Mouse (Mus musculus): ENCODE data around the gene Impdh2. TPM values are rescaled to one million over a fixed set of nuclear protein-coding genes. Genes with fewer than 3 reads are reported as not detected.

Gene Impdh2
- total RNA-seq, 2 experiments from 2014 or later = 78.6 to 92.9 TPM

GRCm38 (mm10) chr9:108569381-108570206 lies 9.5 kb downstream of the Impdh2 start, which contains the start of gene Dalrd3:
Dalrd3 (plus strand) TSS chr9:108569886.
- DNase-seq (ENCODE audit: low spot score in 2 of 2) = peak; percentile 80 to 90

- DNase-seq (ENCODE audit: low spot score in 2 of 2) = peak; percentile 51 to 79
Measured at GRCm38 (mm10) chr9:108570207-108570896, 10.3 kb downstream of the Impdh2 start.

GRCm38 (mm10) chr9:108571401-108571973 lies 11.4 kb downstream of the Impdh2 start:
- DNase-seq (ENCODE audit: low spot score in 2 of 2) = no peak

- peak in 1 of 2 experiments; percentile 6 for DNase-seq (ENCODE audit: low spot score in 2 of 2)
Measured at GRCm38 (mm10) chr9:108572321-108572720, 12.2 kb downstream of the Impdh2 start.

GRCm38 (mm10) chr9:108573774-108574690 lies 13.9 kb downstream of the Impdh2 start:
- peak in 1 of 2 experiments; percentile 63 for DNase-seq (ENCODE audit: low spot score in 2 of 2)

- DNase-seq (ENCODE audit: low spot score in 2 of 2) = no peak
Measured at GRCm38 (mm10) chr9:108574921-108575320, 14.8 kb downstream of the Impdh2 start.

GRCm38 (mm10) chr9:108575321-108576297 lies 15.5 kb downstream of the Impdh2 start:
- no peak for DNase-seq (ENCODE audit: low spot score in 2 of 2)

GRCm38 (mm10) chr9:108577025-108577424 lies 16.9 kb downstream of the Impdh2 start:
- DNase-seq (ENCODE audit: low spot score in 2 of 2) = no peak

GRCm38 (mm10) chr9:108577934-108578544 lies 18.0 kb downstream of the Impdh2 start:
- DNase-seq (ENCODE audit: low spot score in 2 of 2) = peak; percentile 46 to 75

GRCm38 (mm10) chr9:108578545-108579343 lies 18.7 kb downstream of the Impdh2 start, which contains the start of gene Wdr6:
Wdr6 (minus strand) TSS chr9:108578739.
- DNase-seq (ENCODE audit: low spot score in 2 of 2) = peak; percentile 84 to 90

- DNase-seq (ENCODE audit: low spot score in 2 of 2) = no peak
Measured at GRCm38 (mm10) chr9:108579344-108579690, 19.2 kb downstream of the Impdh2 start.

- peak in 1 of 2 experiments; percentile 61 for DNase-seq (ENCODE audit: low spot score in 2 of 2)
Measured at GRCm38 (mm10) chr9:108587571-108588180, 27.6 kb downstream of the Impdh2 start.

GRCm38 (mm10) chr9:108589229-108589628 lies 29.1 kb downstream of the Impdh2 start:
- DNase-seq (ENCODE audit: low spot score in 2 of 2) = no peak

- DNase-seq (ENCODE audit: low spot score in 2 of 2) = no peak
Measured at GRCm38 (mm10) chr9:108591462-108591861, 31.4 kb downstream of the Impdh2 start.

- DNase-seq (ENCODE audit: low spot score in 2 of 2) = no peak
Measured at GRCm38 (mm10) chr9:108594354-108594753, 34.3 kb downstream of the Impdh2 start.

GRCm38 (mm10) chr9:108596998-108597764 lies 37.1 kb downstream of the Impdh2 start, which contains the start of gene P4htm:
P4htm (minus strand) TSS chr9:108597667.
- peak; percentile 58 to 75 for DNase-seq (ENCODE audit: low spot score in 2 of 2)

- no peak for DNase-seq (ENCODE audit: low spot score in 2 of 2)
Measured at GRCm38 (mm10) chr9:108599021-108599566, 39.0 kb downstream of the Impdh2 start.

Data from gastrocnemius, postnatal 4 days (tissue).